Mouse (Mus musculus) ES-CJ7 (cell line): ENCODE data around the gene Snx19.

Source experiments
- DNase-seq: peaks from one replicate; pipeline ENCODE4 v3.0.0; 2011; ENCODE audit warnings: low read depth, low spot score

Gene Snx19

GRCm38 (mm10) chr9:30482116-30482515, 55.2 kb downstream of the Snx19 start:
- DNase-seq: no peak

- no peak for DNase-seq
Observed at GRCm38 (mm10) chr9:30484183-30484582, 57.3 kb downstream of the Snx19 start.

- no peak for DNase-seq
Observed at GRCm38 (mm10) chr9:30485161-30485560, 58.3 kb downstream of the Snx19 start.

GRCm38 (mm10) chr9:30488384-30488783, 61.5 kb downstream of the Snx19 start:
- DNase-seq: no peak

DNA sequence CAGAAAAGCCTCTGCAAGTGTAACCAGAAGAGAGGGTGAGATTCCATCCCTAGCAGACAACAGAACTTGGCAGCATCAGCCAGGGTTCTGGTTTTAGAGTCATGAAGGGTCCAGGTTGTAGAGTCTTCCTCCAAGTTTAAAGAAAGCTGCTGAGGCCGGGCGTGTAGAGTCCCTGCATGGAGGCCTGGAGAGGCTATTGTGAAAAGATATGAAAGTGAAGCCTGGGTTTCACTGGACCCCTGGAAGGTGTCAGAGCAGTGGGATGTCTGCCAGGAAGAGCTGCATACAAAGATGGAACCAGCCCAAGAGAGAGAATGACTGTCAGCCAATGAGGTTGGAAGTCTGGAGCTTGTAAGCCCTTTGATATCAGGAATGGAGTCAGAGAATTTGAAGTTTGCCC, 67.5 kb downstream of the Snx19 start:
- no peak for DNase-seq

GRCm38 (mm10) chr9:30508966-30509365, 82.1 kb downstream of the Snx19 start:
- DNase-seq: no peak

- peak; percentile 85 for DNase-seq
Observed at GRCm38 (mm10) chr9:30515953-30516352, 89.0 kb downstream of the Snx19 start.
